Mouse (Mus musculus): ENCODE data around the gene Lmntd2. TPM values are rescaled to one million over a fixed set of nuclear protein-coding genes. Genes with fewer than 3 reads are reported as not detected.
A peak's percentile ranks its signal among the peaks of the same experiment; 100 is the strongest.

The Lmntd2 gene
- total RNA-seq, 1 experiment from 2014 or later, result 0.39 TPM

DNA sequence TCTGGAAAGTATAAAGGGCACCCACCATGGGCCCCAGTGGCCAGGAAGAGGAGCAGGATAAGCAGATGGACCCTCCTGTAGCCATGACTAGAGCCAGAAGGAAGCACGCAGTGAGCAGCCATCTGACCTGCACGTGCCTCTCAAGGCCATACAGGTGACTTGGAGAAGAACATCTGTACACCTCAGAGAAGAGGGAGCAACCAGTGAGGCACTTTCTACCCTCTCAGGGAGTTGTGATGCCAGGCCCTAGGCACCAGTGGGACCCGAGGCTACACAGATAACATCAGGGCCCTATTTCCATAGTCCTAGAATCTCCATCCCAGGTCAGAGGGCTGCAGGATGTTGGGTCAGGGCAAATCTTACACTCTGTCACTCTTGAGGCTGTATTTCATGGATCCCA lies 23.7 kb downstream of the Lmntd2 start:
- DNase-seq, result no peak

DNA sequence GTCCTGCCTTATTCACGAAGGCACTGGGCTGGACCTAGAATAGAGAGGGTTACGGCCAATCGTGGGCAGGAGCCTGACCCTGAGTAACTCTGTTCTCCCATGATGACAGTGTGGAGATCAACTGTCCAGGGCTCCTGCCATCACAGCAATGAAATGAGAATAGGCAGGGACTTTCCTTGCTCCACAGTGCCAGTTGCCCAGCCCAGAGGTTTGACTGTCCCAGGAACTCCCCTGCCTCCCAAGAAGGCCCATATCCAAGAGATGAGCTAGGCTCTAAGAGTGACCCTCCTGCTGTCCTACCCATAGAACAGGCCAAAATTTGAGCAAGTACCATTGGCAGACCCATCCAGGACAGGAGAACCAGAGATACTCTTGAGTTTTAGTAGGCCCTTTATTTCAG lies 25.1 kb downstream of the Lmntd2 start:
- no peak for DNase-seq

- no peak for DNase-seq
Measured at GRCm38 (mm10) chr7:141188194-141188593, 25.7 kb downstream of the Lmntd2 start.

DNA sequence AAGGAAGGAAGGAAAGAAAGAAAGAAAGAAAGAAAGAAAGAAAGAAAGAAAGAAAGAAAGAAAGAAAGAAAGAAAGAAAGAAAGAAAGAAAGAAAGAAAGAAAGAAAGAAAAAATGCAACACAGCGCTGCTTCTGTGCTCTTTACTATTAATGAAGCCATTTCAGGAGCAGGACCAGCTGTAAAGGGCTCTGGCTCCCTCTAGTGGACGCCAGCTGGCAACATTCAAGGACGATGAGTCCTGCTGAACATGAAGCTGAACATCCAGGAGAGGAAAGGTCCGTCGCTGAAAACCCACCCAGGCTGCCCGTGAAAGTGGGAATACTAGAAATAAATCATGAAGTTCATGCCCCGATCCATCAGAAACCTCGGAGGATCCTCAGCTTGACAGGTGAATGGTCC lies 37.7 kb downstream of the Lmntd2 start:
- DNase-seq, result peak; percentile 88

GRCm38 (mm10) chr7:141175068-141175467 lies 38.8 kb downstream of the Lmntd2 start:
- DNase-seq, result no peak

GRCm38 (mm10) chr7:141173323-141173850 lies 40.5 kb downstream of the Lmntd2 start:
- no peak for DNase-seq

DNA sequence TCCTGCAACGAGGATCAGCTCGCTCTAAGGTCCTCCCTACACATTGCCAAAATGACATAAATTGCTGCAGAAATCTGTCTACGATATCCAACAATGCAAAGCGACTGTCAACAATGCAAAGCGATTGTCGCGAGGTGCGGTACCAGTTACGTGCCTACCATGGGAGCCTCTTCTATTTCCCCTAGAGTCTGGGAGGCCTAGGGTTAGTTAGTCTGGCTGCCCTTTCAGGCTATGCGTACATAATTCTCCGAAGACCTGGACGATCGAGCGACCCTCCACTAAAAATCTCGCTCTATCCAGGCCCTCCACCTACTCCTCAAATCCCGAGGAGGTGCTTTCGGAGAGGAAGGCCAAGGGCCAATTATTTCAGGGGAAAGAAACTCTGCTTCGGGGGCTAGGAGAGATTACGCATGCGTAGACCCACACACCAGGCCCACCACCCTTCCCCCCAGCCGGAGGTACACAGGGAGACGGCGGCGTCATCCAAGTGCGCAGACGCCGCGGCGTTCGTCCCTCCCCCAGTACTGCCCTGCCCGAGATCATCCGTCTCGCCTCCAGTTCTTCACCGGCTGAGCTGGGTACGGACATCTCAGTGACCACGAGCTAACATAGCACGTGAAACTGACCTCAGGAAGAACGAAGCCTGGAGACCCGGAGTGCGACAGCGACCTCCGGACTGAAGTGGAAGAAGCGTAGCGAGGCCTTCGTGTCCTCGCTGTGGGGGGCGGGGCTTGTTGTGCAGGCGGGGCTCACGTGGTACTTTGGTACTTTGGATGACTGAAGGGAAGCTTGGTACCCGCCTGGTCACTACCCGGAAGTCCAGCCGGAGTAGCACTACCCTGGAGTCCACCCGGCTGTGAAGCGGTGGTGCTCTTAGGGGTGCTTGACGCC lies 41.5 kb downstream of the Lmntd2 start, which contains the start of gene Rnh1:
Gene Rnh1, minus strand, starts transcription at position 742 of the 891 bp plus-strand sequence.
- peak; percentile 89 for DNase-seq

GRCm38 (mm10) chr7:141169866-141170265 lies 44.0 kb downstream of the Lmntd2 start:
- DNase-seq, result no peak

DNA sequence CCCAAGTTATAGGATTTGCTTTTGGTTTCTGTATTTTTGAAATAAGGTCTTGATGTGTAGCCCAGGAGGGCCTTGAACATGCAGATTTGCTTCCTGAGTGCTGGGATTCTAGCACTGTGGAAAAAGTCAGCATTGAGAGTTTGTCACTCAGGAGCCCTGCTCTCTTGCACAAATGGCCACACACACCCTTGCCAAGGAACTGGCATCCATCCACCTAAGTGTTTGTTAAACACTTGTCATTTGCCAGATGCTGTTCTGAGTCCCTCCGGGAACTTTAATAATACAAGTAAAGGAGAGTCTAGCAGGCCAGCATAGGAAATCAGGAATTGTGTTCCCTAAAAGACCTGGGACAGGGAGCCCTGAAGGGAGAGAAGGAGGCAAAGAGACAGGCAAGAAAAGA lies 44.6 kb downstream of the Lmntd2 start:
- no peak for DNase-seq

- peak; percentile 74 for DNase-seq
Measured at GRCm38 (mm10) chr7:141168518-141168953, 45.3 kb downstream of the Lmntd2 start.

- DNase-seq, result peak; percentile 65
Measured at GRCm38 (mm10) chr7:141167901-141168517, 45.9 kb downstream of the Lmntd2 start.

GRCm38 (mm10) chr7:141164850-141165249 lies 49.0 kb downstream of the Lmntd2 start:
- DNase-seq, result peak; percentile 42

DNA sequence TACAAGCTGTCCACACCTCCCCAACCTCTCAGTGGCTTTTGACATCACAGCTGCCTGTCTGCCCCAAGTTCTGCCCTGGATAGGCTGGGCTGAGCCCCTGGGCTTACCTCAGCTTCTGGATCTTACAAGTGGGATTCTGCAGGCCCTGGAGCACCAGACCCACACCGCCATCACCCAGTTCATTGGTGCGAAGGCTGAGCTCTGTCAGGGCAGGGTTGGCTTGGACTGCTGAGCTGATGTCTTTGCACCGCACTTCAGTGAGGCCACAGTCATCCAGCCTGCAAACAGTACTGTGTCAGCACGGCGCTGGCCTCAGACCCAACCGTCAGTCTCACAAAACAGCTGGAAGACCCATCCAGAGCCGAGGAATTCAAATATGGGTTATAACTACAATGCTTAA lies 49.5 kb downstream of the Lmntd2 start:
- DNase-seq, result no peak

Small RNA genes within 50 kb of the gene (microRNA-seq; reads per million reads assigned to microRNA genes)
- 187 to 355 reads per million in 2 experiments for gene Mir210

Other genes starting within 250 kb of the Lmntd2 start
- gene Ifitm1, start 246.9 kb downstream of the Lmntd2 start, total RNA-seq (2021), result 3.6 and 3.9 TPM in 2 replicates
- 103 and 109 TPM in 2 replicates for gene Ifitm3, start 203.3 kb downstream of the Lmntd2 start, total RNA-seq (2021)
- not detected in 2 replicates for gene Ifitm6, start 196.2 kb downstream of the Lmntd2 start, total RNA-seq (2021)
- not detected in 2 replicates for gene Gm17387, start 184.9 kb downstream of the Lmntd2 start, total RNA-seq (2021)
- gene B4galnt4, start 153.0 kb downstream of the Lmntd2 start, total RNA-seq (2021), result 2.5 and 3.6 TPM in 2 replicates
- gene Pkp3, start 135.9 kb downstream of the Lmntd2 start, total RNA-seq (2021), result 0.86 and 1.2 TPM in 2 replicates
- gene Sigirr, start 113.5 kb downstream of the Lmntd2 start, total RNA-seq (2021), result 4.5 and 5.0 TPM in 2 replicates
- 0.33 TPM in 1 of 2 replicates, not detected in the other for gene Ano9, start 96.3 kb downstream of the Lmntd2 start, total RNA-seq (2021)
- gene Ptdss2, start 91.7 kb downstream of the Lmntd2 start, total RNA-seq (2021), result 29.1 and 48.2 TPM in 2 replicates
- 298 and 356 TPM in 2 replicates for gene Rnh1, start 41.2 kb downstream of the Lmntd2 start, total RNA-seq (2021)
- 64.8 and 88.0 TPM in 2 replicates for gene Hras, start 20.1 kb downstream of the Lmntd2 start, total RNA-seq (2021)
- 6.4 and 10.8 TPM in 2 replicates for gene Lrrc56, start 19.9 kb downstream of the Lmntd2 start, total RNA-seq (2021)
- 5.7 and 8.0 TPM in 2 replicates for gene Rassf7, start 1.8 kb upstream of the Lmntd2 start, total RNA-seq (2021)
- 83.3 and 83.9 TPM in 2 replicates for gene Phrf1, start 14.7 kb upstream of the Lmntd2 start, total RNA-seq (2021)
- 7.8 and 10.4 TPM in 2 replicates for gene Irf7, start 52.4 kb upstream of the Lmntd2 start, total RNA-seq (2021)
- gene Cdhr5, start 62.7 kb upstream of the Lmntd2 start, total RNA-seq (2021), result 14.4 and 16.5 TPM in 2 replicates
- gene Sct, start 65.1 kb upstream of the Lmntd2 start, total RNA-seq (2021), result not detected in 2 replicates
- gene Drd4, start 77.9 kb upstream of the Lmntd2 start, total RNA-seq (2021), result not detected in 2 replicates
- gene Deaf1, start 113.6 kb upstream of the Lmntd2 start, total RNA-seq (2021), result 33.8 and 45.4 TPM in 2 replicates
- gene Tmem80, start 113.7 kb upstream of the Lmntd2 start, total RNA-seq (2021), result 34.1 and 43.2 TPM in 2 replicates
- gene Eps8l2, start 124.8 kb upstream of the Lmntd2 start, total RNA-seq (2021), result 1.6 and 2.6 TPM in 2 replicates
- 629 and 681 TPM in 2 replicates for gene Taldo1, start 178.1 kb upstream of the Lmntd2 start, total RNA-seq (2021)
- 35.6 and 58.9 TPM in 2 replicates for gene Gatd1, start 200.1 kb upstream of the Lmntd2 start, total RNA-seq (2021)
- gene Cend1, start 215.4 kb upstream of the Lmntd2 start, total RNA-seq (2021), result 0.57 and 1.3 TPM in 2 replicates
- 95.6 and 102 TPM in 2 replicates for gene Slc25a22, start 223.8 kb upstream of the Lmntd2 start, total RNA-seq (2021)
- 3.0 and 3.3 TPM in 2 replicates for gene Pidd1, start 229.9 kb upstream of the Lmntd2 start, total RNA-seq (2021)
- gene Rplp2, start 233.3 kb upstream of the Lmntd2 start, total RNA-seq (2021), result 917 and 919 TPM in 2 replicates
- gene Pnpla2, start 241.1 kb upstream of the Lmntd2 start, total RNA-seq (2021), result 538 and 617 TPM in 2 replicates
- gene Cracr2b, start 247.0 kb upstream of the Lmntd2 start, total RNA-seq (2021), result 9.9 and 13.5 TPM in 2 replicates